Mouse (Mus musculus) layer of hippocampus, postnatal 14 days (tissue): ENCODE data around the gene Nod1. TPM values are rescaled to one million over a fixed set of nuclear protein-coding genes. Genes with fewer than 3 reads are reported as not detected.
A peak's percentile ranks its signal among the peaks of the same experiment; 100 is the strongest.

Source experiments
- DNase-seq, 2 experiments: peaks; one replicate each; pipeline ENCODE4 v3.0.0; 2021 to 2022; ENCODE audit warnings: low spot score in 2 of 2, mixed read lengths in 1 of 2
- total RNA-seq, 2 experiments: library from RNA; stranded (reverse); gene quantifications; 2 replicates each; pipeline ENCODE4 v1.2.3; 2021

Nod1 gene
- total RNA-seq, 2 experiments from 2014 or later: 4.3 to 5.6 TPM

GRCm38 (mm10) chr6:54941149-54941548, 31.3 kb downstream of the Nod1 start:
- no peak for DNase-seq

DNA sequence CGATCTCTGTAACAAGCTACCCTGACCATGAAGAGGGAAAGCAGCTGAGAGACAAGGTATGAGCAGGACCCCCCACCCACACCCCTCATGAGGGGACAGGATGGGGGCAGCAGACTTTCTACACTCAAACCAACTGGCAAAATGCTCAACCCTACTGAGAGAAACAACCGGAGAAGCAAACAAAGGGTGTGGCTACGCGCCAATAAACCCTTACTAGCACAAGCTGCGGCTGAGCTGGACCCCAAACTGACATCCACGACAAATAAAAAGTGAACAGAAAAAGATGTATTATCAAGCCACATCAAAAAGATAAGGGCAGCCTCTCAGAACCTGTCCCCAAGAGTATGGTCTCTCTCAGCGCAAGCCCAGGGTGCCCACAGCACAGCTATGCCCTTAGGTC, 32.3 kb downstream of the Nod1 start:
- DNase-seq: no peak

DNA sequence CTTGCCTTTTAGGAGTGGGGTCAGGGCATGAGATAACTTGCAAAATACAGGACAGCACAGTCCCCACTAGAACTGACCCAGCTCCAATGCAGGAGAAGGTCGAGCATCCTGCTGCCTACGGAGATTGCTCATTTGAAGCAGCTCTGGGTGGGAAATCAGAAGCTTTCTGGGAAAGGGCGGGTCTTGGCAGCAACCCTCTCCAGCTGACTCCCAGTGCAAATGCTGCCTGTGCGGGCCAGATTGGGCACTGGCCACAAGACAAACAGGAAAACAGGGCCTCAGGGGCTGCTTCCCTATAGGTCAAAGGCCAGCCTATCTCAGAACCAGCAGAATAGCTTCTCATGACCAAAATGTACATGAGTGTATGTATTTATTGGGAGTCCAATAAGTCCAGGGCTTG, 32.8 kb downstream of the Nod1 start:
- no peak for DNase-seq

DNA sequence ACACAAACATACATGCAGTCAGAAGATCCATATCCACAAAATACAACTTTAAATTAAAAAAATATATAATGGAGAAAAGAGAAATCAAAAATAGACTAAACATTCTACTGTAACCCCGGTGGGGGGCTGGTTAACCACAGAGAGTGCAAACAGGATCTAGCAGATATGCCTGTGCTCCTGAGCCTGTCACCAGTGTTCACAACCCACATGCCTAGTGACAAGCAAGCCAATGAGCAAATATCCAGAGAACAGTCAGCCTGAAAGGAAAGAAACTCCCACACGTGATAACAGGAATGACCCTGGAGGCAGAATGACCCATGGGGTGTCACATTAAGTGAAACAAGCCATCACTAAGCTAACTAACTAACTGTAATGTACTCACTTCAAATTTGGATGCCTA, 35.9 kb downstream of the Nod1 start:
- no peak for DNase-seq

- no peak for DNase-seq
These were observed 37.5 kb downstream of the Nod1 start for GRCm38 (mm10) chr6:54934930-54935329.

DNA sequence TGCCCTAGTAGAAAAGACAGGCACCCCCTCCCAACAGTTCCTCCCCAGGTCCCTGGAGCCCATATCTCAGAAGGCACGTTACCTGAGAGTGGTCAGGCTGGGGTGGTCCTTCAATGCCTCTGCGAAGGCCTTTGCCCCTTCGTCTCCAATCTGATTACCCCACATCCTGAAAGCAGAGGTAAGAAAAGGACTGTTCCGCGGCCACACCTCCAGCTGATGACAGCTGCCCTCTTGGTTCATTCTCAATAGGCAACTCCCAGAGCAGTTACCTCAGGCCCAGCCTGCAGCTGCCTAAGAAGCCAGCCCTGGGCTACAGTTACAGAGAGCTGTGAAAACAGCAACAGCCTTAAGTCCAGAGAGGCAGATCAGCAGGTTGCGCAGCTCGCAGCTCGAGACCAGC, 38.1 kb downstream of the Nod1 start:
- no peak for DNase-seq

- no peak for DNase-seq
These were observed 38.5 kb downstream of the Nod1 start for GRCm38 (mm10) chr6:54933866-54934265.

DNA sequence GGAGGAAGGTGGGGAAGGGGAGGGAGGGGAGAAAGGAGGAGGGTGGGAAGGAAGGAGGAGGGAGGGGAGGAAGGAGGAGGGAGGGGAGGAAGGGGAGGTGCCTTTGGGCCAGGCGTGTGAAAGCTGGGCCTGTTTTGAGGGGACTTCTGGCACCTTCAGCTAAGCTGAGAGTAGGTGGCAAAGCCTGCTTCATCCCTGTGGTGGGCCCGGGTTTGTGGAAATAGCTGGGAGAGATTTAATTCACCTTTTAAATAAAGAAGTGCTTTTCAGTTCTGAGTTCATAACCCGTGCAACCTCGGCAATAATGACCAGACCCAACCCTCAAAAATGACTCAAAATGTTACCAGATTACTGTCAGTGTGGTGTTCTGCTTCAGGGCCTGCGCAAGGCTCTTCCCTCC, 39.2 kb downstream of the Nod1 start:
- DNase-seq: no peak

DNA sequence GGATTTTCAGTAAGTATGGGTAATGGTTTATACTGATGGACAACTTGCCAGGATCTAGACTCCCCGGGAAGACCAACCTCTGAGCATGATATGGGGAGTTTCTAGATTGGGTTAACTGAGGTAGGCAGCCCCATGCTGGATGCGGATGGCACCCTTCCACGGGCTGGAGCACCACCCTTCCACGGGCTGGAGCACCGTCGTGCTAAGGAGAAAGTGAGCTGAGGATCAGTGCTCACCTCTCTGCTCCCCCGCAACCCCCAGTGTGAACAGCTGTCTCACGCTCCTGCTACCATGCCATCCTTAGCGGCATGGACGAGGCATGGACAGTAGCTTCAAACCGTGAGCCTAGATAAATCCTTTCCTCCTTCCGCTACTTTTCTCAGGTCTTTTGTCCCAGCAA, 39.9 kb downstream of the Nod1 start:
- DNase-seq: no peak

DNA sequence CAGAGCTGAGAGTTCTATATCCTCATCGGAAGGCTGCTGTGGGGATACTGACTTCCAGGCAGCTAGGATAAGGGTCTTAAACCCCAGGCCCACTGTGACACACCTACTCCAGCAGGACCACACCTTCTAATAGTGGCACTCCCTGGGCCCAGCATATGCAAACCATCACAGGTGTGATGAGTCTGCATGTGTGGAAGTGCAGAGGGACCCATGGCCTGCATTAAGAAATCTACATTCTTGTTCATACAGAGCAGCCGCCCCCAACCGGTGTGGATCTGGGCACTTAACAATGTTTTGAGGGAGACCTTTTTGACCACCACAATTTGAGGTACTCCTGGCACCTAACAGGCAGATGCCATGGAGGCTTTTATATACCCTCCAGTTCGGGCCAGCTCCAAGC, 40.8 kb downstream of the Nod1 start:
- no peak for DNase-seq

- DNase-seq: no peak
These were observed 44.5 kb downstream of the Nod1 start for GRCm38 (mm10) chr6:54927946-54928345.

DNA sequence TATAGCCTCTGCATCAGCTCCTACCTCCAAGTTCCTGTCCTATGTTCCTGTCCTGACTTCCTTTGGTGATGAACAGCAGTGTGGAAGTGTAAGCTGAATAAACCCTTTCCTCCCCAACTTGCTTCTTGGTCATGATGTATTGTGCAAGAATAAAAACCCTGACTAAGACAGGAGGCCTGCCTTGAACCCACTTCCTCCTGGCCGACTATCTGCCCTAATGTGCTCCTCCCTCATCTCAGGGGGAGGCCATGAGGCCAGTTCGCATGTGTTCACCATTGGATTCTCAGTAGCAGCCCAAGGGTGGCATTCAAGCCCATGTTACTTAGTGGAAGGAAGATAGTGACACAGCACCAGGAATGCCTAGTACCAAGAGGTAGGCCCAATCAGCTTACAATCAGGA, 45.5 kb downstream of the Nod1 start:
- no peak for DNase-seq

DNA sequence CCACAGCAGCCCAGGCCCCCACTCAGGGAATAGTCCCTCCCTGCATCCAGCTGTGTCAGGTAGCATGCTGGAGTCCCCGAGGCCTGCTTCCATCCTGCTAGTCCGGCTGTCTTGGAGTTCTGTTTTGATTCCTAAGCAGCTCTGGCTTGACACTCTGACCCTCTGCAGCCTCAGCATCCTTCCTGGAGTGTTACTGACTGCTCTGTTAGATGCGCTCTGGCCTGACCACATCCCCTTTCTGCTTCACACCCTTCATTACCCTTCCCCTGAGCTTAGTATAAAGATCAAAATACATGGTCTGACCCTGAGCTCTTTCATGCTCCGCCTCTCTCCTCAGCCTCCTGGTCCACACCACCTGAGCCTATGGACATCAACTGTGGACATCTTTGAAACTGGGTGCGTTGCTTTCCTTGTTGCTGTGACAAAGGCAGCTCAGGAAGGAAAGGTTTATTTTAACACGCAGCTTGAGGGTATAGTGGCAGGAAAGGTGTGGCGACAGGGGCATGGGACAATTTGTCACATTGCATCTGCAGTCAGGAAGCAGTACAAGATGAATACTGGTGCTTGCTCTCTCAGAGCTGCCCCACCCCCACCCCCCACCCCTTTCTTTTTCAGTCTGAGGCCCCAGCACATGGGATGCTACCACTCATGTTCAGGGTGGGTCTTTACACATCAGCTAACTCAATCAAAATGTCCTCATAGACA, 46.5 kb downstream of the Nod1 start:
- no peak for DNase-seq

GRCm38 (mm10) chr6:54924538-54924937, 47.9 kb downstream of the Nod1 start:
- no peak for DNase-seq

DNA sequence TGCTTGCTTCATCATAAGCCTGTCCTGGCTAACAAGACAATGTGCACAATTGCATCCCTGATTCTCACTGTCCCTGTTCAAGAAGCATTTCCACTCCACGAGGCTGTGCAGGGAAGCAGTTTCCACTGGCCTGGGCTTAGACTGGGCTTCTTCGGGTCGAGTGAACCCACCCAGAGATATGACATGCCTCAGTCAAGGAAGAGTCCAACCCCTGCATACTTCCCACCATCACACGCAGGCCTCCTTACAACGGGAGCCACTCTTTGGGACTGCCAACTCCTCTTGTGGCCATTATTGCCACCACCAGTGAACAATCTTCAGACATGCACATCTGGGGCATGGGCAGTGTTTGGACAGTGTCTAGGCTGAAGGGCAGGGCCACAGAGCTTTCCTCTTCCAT, 53.9 kb downstream of the Nod1 start:
- no peak for DNase-seq

DNA sequence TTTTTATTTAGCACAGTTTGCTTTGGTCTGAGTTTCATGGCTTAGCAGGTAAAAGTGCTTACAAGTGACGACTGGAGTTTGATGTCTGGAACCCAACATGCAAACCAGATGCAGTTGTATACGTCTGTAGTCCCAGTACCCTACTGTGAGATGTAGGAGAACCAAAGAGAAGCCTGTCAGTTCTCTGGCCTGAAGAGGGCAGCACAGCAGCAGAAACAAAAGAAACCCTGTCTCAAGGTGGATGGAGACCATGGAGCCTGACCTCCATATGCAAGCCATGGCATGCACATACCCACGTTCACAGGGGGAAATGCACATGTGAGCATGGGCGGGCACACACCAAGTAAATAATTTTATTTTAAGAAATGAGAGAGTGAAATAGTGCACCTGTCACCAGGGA, 54.9 kb downstream of the Nod1 start:
- peak; percentile 20 to 47 for DNase-seq

DNA sequence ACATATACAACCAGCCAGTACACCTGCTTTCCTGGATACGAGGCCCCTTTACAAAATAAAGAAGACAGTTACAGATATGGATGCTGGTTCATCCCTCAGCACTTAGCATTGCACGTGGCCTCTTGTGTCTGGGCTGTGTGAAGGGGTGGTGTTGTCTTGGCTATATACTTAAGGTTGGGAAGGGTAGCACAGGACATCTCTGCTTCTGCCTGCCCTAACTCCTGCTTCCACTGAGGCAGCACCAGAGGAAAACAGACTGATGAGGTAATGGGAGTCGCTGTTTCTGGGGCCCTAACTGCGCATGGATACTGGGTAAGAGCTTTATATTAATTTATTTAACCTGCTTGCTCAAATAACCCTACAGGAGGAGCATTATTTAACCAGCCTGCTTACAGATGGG, 55.5 kb downstream of the Nod1 start:
- DNase-seq: no peak

DNA sequence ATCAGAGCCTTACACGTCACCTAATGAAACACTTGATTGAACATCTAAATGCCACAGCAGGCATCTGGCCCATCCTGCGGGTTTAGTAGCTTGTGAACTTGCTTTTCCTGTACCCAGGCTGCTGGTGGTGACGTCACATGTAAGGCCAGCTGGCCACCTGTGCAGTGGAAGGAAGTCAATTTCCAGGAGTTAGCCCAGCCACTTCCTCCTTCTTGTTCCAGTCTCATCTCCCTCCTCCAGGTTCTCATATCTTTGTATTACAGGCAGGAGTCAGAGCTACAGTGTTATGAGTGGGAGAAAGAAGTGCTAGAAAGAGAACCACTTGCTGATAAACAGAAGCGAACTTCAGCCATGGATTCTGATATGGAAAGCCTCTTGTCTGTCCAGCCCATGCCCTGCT, 56.2 kb downstream of the Nod1 start:
- DNase-seq: no peak

DNA sequence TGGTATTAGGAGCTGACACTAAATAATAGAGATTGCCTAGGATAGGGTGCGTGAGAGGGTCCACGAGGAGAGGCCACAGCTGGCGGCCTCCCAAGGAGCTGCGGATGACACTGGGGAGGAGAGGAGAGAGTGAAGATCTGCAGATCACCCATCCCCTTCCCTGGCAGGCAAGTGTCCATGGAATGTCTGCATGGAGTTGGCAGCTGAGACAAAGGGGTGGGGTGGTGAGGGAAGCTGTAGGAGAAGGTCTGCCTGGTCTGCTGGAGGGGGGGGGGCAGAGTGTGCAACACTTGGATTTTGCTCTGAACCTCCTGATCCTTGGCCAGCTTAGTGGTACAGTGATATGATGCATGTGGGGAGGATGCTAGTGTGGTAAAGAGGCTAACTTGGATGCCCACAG, 57.4 kb downstream of the Nod1 start:
- no peak for DNase-seq

GRCm38 (mm10) chr6:54906053-54907040, 66.1 kb downstream of the Nod1 start:
- peak in 1 of 2 experiments; percentile 14 for DNase-seq

GRCm38 (mm10) chr6:54902547-54902946, 69.9 kb downstream of the Nod1 start:
- no peak for DNase-seq

GRCm38 (mm10) chr6:54900256-54900655, 72.2 kb downstream of the Nod1 start:
- DNase-seq: no peak
